Mouse (Mus musculus): ENCODE data around the gene Tars2.
A peak's percentile ranks its signal among the peaks of the same experiment; 100 is the strongest.

Tars2 gene

GRCm38 (mm10) chr3:95734092-95734702 lies 25.8 kb downstream of the Tars2 start:
- DNase-seq (ENCODE audit: low read depth, low spot score): no peak

DNA sequence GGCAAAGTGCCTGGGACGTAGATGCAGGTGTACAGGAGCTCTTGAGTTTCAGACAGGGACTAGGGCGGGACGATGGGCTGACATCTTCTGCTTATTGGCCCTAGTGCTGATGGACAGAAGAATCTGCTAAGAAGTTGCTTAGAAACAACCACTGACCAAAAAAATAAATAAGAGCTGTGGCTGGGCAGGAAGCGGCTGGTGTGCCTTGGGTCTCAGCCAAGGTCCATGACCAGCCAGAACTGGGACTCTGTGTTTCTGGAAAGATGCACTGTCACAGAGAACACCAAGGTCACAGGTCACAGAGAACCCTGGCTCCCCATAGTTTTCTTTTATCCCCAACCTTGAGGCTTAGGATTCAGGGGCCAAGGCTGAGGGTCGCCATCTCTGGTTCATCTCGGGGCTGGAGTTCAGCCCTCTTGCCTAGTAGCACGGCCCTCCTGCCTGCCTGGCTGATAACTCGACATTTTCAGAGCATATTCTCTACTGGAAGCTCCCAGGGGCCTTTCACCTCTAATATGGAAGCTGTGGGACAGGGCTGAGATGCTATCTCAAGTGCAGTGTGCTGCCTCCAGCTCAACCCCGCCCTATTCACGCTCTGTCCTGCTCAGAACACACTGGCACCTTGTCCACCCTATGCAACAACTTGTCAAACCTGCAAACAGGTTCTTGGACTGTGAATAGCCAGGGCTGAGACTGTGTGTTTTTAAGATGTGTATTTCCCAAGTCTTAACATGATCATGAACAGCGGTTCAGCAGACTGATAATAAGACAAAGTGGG lies 27.1 kb downstream of the Tars2 start:
- no peak for DNase-seq (ENCODE audit: low read depth, low spot score)

DNA sequence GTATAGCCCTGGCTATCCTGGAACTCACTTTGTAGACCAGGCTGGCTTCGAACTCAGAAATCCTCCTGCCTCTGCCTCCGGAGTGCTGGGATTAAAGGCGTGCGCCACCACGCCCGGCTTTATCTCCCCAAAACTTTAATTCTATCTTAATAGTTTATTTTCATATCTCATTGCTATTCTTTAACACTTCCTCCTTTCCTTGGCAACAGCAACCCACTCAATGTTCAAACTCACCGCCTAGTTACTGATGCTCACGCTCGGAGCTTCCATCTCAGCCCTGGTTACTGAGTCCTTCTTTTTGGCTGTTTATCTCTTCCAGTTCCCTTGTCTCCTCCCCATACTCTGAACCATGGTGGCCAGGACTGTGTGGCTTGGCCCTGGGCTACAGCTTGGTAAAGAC lies 27.7 kb downstream of the Tars2 start:
- no peak for DNase-seq (ENCODE audit: low read depth, low spot score)

GRCm38 (mm10) chr3:95731802-95732201 lies 28.2 kb downstream of the Tars2 start:
- DNase-seq (ENCODE audit: low read depth, low spot score): no peak

DNA sequence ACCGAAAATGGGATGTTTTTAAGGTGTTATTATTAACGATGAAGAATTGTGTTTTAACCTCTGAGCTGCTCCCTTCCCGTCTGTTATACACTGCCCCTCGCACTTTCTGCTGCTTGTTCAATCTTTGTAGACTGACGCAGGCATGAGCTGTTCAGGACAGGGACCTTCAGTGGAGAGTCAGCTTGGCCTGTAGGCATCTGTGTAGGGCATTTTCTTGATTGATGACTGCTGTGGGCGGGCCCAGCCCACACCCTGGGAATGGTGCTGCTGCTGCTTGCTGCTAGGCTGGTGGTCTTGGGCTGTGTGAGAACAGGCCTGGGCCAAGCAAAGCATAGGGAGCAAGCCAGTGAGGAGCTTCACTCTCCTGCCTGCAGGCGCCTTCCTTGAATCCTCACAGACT lies 29.6 kb downstream of the Tars2 start:
- DNase-seq (ENCODE audit: low read depth, low spot score): no peak

GRCm38 (mm10) chr3:95728906-95729305 lies 31.1 kb downstream of the Tars2 start:
- DNase-seq (ENCODE audit: low read depth, low spot score): no peak

GRCm38 (mm10) chr3:95726696-95727358 lies 33.2 kb downstream of the Tars2 start:
- DNase-seq (ENCODE audit: low read depth, low spot score): no peak

GRCm38 (mm10) chr3:95725863-95726262 lies 34.1 kb downstream of the Tars2 start:
- DNase-seq (ENCODE audit: low read depth, low spot score): no peak

- DNase-seq (ENCODE audit: low read depth, low spot score): no peak
Measured at GRCm38 (mm10) chr3:95722386-95722785, 37.6 kb downstream of the Tars2 start.

GRCm38 (mm10) chr3:95718153-95718552 lies 41.9 kb downstream of the Tars2 start:
- DNase-seq (ENCODE audit: low read depth, low spot score): no peak

- DNase-seq (ENCODE audit: low read depth, low spot score): no peak
Measured at GRCm38 (mm10) chr3:95716075-95716474, 43.9 kb downstream of the Tars2 start.

DNA sequence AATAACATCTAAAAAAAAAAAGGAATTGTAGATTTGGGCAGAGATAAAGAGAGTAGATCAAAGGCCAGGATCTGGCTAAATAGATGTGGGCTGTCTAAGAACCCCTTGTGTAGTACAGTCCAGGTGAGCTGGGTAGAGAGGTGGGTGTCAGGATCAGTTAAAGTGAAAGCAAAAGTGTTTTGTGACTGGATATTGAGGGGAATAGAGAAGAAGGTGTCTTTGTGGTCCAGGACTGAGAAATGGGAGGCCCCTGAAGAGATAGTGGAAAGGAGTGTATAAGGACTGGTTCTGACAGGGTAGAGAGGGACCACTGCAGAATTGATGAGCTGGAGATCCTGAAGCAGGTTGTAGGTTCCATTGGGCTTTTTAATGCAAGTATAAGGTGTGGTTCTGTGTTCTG lies 50.0 kb downstream of the Tars2 start:
- no peak for DNase-seq (ENCODE audit: low read depth, low spot score)

DNA sequence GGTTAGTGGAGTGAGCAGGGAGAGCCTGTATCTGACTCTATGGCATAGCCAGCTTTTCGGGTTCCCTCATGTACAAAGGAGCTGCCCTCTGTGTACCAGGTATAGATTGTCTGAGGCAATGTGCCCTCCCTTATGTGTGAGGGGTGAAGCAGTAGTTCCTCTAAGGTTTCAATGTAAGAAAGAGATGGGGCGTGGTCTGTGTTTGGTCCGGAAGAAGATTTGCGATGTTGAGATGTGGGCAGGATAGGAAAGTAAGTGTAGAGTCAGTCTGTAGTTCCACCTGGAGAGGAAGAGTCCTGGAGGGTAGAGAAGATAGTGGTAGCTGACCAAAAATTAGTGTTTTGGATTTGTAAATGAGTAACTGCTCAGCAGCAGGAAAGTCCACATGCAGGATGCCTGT lies 51.0 kb downstream of the Tars2 start:
- DNase-seq (ENCODE audit: low read depth, low spot score): no peak

DNA sequence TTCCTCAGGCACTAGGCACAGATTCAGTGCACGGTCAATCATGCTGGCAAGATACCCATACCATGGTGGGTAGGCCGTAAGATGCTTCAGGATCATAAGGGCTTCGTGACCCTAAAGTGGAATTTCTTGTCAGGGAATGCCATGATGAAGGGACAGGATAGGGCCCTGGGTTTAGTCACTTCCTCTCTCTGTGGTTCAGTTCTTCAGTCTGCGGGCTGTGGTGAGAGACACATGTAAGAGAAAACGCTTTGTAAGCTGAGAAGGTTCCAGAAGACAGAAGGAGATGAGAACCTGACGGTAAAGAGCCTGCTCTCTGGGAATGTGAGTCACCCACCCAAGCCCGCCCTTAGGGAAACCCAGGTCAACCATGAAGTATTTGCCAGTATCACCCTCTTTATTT lies 52.5 kb downstream of the Tars2 start:
- DNase-seq (ENCODE audit: low read depth, low spot score): no peak

DNA sequence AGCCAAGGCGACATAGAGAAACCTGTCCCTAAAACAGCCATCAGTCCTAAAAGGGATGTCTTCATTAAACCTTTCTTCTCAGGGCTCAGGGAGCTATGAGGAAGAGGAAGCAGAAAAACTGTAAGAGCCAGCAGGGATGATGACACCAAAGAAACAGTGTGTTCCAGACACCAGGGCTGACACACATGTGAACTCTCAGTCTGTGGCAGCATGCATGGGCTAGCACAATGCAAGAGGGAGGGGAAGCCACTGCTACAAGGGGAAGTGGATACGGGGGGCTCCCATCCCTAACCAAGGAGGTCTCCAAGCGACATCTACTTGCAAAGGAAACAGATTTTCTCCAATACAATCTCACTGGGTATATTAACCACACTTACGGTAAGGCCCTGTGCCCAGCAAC lies 53.7 kb downstream of the Tars2 start:
- DNase-seq (ENCODE audit: low read depth, low spot score): no peak

DNA sequence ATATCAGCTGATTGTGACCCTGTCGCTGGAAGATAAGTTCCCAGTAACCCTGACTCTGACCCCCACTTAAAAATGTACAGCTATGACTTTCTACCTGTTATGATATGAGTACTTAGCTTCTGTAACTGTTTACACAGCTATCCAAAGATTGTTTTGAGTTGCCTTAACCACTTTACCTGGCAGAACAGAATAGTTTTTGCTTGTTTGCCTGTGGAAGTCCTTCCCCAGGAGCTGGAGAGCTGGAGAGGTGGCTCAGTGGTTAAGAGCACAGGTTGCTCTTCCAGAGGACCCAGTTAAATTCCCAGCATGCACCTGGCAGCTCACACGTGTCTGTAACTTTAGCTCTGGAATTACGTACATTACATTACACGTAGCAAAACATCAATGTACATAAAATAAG lies 55.4 kb downstream of the Tars2 start:
- no peak for DNase-seq (ENCODE audit: low read depth, low spot score)

DNA sequence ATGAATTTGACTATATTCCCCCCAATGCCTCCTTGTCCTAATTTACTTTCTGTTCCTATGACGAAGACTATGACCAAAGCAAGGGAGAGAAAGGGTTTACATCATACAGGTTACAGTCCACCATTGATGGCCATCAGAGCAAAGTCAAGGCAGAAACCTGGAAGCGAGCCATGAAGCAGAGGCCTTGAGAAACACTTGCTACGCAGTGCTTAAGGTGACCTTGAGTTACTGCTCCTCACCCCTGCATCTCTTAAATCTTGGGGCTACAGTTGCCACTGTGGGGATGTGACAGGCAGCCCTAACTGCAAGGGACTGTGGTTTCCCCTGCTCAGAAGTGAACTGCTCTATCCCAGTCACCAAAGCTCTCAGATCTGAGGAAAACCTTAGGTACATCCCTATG lies 56.7 kb downstream of the Tars2 start:
- no peak for DNase-seq (ENCODE audit: low read depth, low spot score)

GRCm38 (mm10) chr3:95701877-95702540 lies 58.0 kb downstream of the Tars2 start:
- peak; percentile 62 for DNase-seq (ENCODE audit: low read depth, low spot score)

DNA sequence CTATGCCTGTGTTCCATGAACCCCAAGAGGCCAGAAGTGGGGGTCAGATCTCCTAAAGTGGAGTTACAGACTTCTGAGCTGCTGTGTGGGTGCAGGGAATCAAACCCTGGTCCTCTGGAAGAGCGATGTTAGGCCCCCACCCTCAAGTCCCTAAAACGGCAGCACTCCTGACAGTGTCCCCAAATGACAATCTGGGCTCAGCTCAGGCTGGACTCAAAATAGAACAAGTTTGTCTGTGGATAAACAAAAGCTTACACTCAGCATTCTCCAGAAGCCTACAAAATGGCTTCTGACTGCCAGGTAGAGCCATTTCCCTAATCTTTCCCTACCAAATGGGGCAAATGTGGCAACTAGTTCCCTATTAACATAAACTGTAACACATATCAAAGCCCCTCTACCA lies 58.9 kb downstream of the Tars2 start:
- DNase-seq (ENCODE audit: low read depth, low spot score): no peak

GRCm38 (mm10) chr3:95700233-95700681 lies 59.7 kb downstream of the Tars2 start:
- DNase-seq (ENCODE audit: low read depth, low spot score): no peak

DNA sequence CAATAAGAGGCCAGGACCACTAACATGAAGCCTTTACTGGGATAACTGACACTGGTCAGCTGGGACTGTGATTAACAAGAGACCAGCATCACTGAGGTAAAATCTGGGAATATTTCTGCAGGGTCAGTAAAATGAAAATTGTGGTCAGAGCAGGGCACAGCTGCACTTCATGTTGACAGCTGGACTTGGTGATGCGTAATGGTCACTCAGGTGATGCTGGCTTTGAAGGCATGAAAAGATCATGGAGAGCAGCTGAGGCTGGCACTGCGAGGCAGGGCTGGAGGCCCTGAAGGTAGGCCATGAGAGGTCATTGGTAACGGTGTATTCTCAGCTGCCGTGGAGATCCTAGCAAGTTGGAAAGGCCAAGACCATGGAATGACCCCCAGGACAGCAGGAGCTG lies 61.7 kb downstream of the Tars2 start:
- no peak for DNase-seq (ENCODE audit: low read depth, low spot score)

DNA sequence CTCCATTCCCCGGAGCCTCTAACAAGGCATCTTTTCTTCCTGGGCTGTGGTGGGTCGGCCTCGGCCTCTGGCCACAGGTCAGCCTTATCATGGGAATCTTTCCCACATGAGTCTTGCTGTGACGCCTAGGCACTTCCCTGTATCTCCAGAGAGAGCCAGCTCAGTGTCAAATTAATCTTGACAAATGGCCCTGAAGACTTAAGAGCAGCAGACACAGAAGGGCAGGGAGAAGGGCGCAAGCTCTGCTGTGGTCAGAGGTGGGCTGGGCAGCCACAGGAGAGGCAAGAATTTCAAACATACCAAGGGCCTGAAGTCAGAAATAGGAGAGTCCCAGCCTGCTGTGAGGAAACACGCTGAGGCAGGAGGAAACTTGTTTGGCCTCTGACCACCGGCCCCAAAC lies 63.6 kb downstream of the Tars2 start:
- DNase-seq (ENCODE audit: low read depth, low spot score): no peak
